Mouse (Mus musculus) bone marrow, adult 2 months (tissue): ENCODE results near the gene Dnah5.

Source experiments
- CTCF ChIP-seq: fragments of 200-500 bp; IDR thresholded peaks from 2 replicates; pipeline ENCODE4 v1.5.1; 2011; ENCODE audit warnings: low read length, control low read depth; ENCODE audit not compliant: control insufficient read depth, insufficient read depth
- POLR2A ChIP-seq: fragments of 200-500 bp; IDR thresholded peaks from 2 replicates; pipeline ENCODE4 v1.6.1; 2011; ENCODE audit warnings: low read depth, mild to moderate bottlenecking, control low read depth, low read length, borderline replicate concordance; ENCODE audit not compliant: control insufficient read depth

- no peak for TF ChIP-seq CTCF
- TF ChIP-seq POLR2A, result no peak
Measured at GRCm38 (mm10) chr15:28370431-28370830, 166.9 kb downstream of the Dnah5 start.
